Mouse (Mus musculus) G1E (cell line): Measurements from ENCODE around the gene Mtmr2.

Source experiments
- CTCF ChIP-seq: IDR thresholded peaks from 2 replicates; pipeline ENCODE4 v1.5.1; 2012; ENCODE audit warnings: low read depth, low read length, inconsistent platforms, mixed read lengths
- GATA2 ChIP-seq: IDR thresholded peaks from 2 replicates; pipeline ENCODE4 v1.6.1; 2012; ENCODE audit warnings: low read depth, low read length, inconsistent platforms, borderline replicate concordance
- POLR2AphosphoS5 ChIP-seq: IDR thresholded peaks from 2 replicates; pipeline ENCODE4 v1.6.1; 2012; ENCODE audit warnings: low read depth, low read length, inconsistent platforms; ENCODE audit not compliant: insufficient replicate concordance

DNA sequence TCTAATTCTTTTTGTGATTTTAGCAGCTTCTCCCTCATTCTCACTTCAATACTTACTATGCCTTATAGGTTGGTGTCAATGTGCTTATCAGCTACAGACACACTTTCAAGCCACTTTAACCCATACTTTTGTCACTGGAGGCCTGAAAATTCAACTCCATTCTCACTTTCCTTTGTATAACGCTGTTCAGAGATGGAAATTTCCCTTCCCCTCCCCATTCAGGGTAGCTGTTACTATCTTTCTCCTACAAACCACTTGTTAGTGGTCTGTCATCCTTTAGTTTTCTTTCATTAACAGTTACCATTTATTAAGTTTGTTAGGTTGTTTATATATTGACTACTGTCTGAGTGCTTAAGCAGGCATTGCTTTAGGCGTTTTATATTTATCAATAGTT lies at the start of gene Mtmr2:
- TF ChIP-seq CTCF, result no peak
- TF ChIP-seq GATA2, result no peak
- no peak for TF ChIP-seq POLR2AphosphoS5
